Comparison of ENCODE assay signal across 8 mouse cellular contexts in genomic region chr5:19907381-19907982, GRCm38 (mm10).
DNase-seq lines count a peak whose midpoint lies in the region; ATAC-seq and TF ChIP-seq lines count a peak whose summit lies in the region.

No protein-coding gene starts in this region.

- DNase-seq in heart, postnatal 14 days: no peak
- DNase-seq in R1 (ENCODE audit: low read depth, low spot score): peak; percentile 76
- peak; percentile 77 for DNase-seq in forebrain, postnatal 0 days
- no peak for DNase-seq in liver, postnatal 0 days
- peak; percentile 34 for DNase-seq in telencephalon, adult 2 months (ENCODE audit: low read depth, low spot score)
- no peak for DNase-seq in gastrocnemius, adult 18-20 months (ENCODE audit: low spot score)
- DNase-seq in adrenal gland, postnatal 4 days (ENCODE audit: low spot score in 2 of 2): no peak

- peak overlapping the region; percentile 4 for H3K9ac ChIP-seq in heart, embryonic 11.5 days (ENCODE audit: low read depth, low read length)
- H3K9ac ChIP-seq in forebrain, postnatal 0 days: peak overlapping the region; percentile 82
- H3K9ac ChIP-seq in liver, postnatal 0 days (replicated peaks): no peak overlapping the region

- TF ChIP-seq EP300 in liver, postnatal 0 days (IDR thresholded peaks at IDR 0.05; ENCODE audit: low read depth): no peak

- H3K27me3 ChIP-seq in heart, embryonic 11.5 days (ENCODE audit: control insufficient read depth, insufficient read depth, low read length): 0 out of 2 replicates have a peak, but pooled peaks cover 5% of the 10 kb centered on the region
- H3K27me3 ChIP-seq in forebrain, postnatal 0 days (ENCODE audit: insufficient read depth, low read length): no peaks in the 10 kb centered on the region; the same call in 1 of the 2 replicates
- peaks cover 7% of the 10 kb centered on the region for H3K27me3 ChIP-seq in liver, postnatal 0 days (ENCODE audit: insufficient read depth, low read length)

- no peak for ATAC-seq in heart, embryonic 11.5 days (replicated peaks; ENCODE audit: insufficient number of reproducible peaks, low FRiP score, low TSS enrichment)
- ATAC-seq in forebrain, postnatal 0 days: peak; percentile 51
- ATAC-seq in liver, postnatal 0 days: no peak

- H3K4me3 ChIP-seq in heart, embryonic 11.5 days (ENCODE audit: low read depth, low read length): peak overlapping the region; percentile 40
- H3K4me3 ChIP-seq in forebrain, postnatal 0 days (ENCODE audit: low read depth, low read length): peak overlapping the region; percentile 65
- no peak overlapping the region for H3K4me3 ChIP-seq in liver, postnatal 0 days (ENCODE audit: low read depth, low read length)

- H3K9me3 ChIP-seq in heart, embryonic 11.5 days (replicated peaks; ENCODE audit: control insufficient read depth, low read length): no peaks in the 10 kb centered on the region
- H3K9me3 ChIP-seq in forebrain, postnatal 0 days (ENCODE audit: low read length): no peaks in the 10 kb centered on the region
- no peaks in the 10 kb centered on the region for H3K9me3 ChIP-seq in liver, postnatal 0 days (ENCODE audit: low read length)

- peak overlapping the region; percentile 72 for H3K4me2 ChIP-seq in heart, embryonic 11.5 days
- peak overlapping the region; percentile 62 for H3K4me2 ChIP-seq in forebrain, postnatal 0 days (ENCODE audit: low read depth)
- peak overlapping the region; percentile 22; the same call in 1 of the 2 replicates for H3K4me2 ChIP-seq in liver, postnatal 0 days (ENCODE audit: low read depth, low read length)

- no peak for TF ChIP-seq CTCF in forebrain, postnatal 0 days (IDR thresholded peaks at IDR 0.05; ENCODE audit: low read depth)
- no peak for TF ChIP-seq CTCF in liver, postnatal 0 days (IDR thresholded peaks at IDR 0.05; ENCODE audit: low read depth)

- no peak overlapping the region for H3K27ac ChIP-seq in heart, embryonic 11.5 days (ENCODE audit: low read depth, low read length)
- H3K27ac ChIP-seq in forebrain, postnatal 0 days (ENCODE audit: low read depth, low read length): peak overlapping the region; percentile 88
- H3K27ac ChIP-seq in liver, postnatal 0 days (ENCODE audit: low read depth): no peak overlapping the region

- H3K36me3 ChIP-seq in heart, embryonic 11.5 days (ENCODE audit: control insufficient read depth, insufficient read depth, low read length): no peaks in the 10 kb centered on the region
- no peaks in the 10 kb centered on the region for H3K36me3 ChIP-seq in forebrain, postnatal 0 days (ENCODE audit: insufficient read depth)
- H3K36me3 ChIP-seq in liver, postnatal 0 days (replicated peaks; ENCODE audit: insufficient read depth, low read length): no peaks in the 10 kb centered on the region

- WGBS in heart, embryonic 11.5 days (ENCODE audit: insufficient replicate concordance): 6% methylated on average over 12 of the region's 12 CpGs
- under 1% methylated on average over 12 of the region's 12 CpGs for WGBS in forebrain, postnatal 0 days
- 12% methylated on average over 12 of the region's 12 CpGs for WGBS in liver, postnatal 0 days (ENCODE audit: insufficient replicate concordance)

- H3K4me1 ChIP-seq in heart, embryonic 11.5 days (ENCODE audit: control insufficient read depth, insufficient read depth, low read length): no peaks in the 10 kb centered on the region
- H3K4me1 ChIP-seq in forebrain, postnatal 0 days (ENCODE audit: insufficient read depth): peaks cover 11% of the 10 kb centered on the region; the same call in 1 of the 2 replicates
- no peaks in the 10 kb centered on the region; the same call in 1 of the 2 replicates for H3K4me1 ChIP-seq in liver, postnatal 0 days (ENCODE audit: insufficient read depth)

- intact Hi-C loops in heart, postnatal 14 days (cut with DNase I): no loop called here

Comparison
In these comparisons a context has a peak if more than half of its experiments do, and no peak if none do; other contexts are left out.
1. H3K4me2 ChIP-seq: peak in every context shown above with its lines; median percentile 72 in heart, embryonic 11.5 days; 62 in forebrain, postnatal 0 days; 22 in liver, postnatal 0 days.
2. DNase-seq: peak in R1 (single experiment), forebrain, postnatal 0 days (single experiment) and telencephalon, adult 2 months (single experiment); none in heart, postnatal 14 days (0 of 2), liver, postnatal 0 days (single experiment), gastrocnemius, adult 18-20 months (single experiment) and adrenal gland, postnatal 4 days (0 of 2).